Mouse (Mus musculus): ENCODE measurements around the gene Plppr1.
"Not testable (repeated sequence)": the region's sequence is repeated elsewhere in the genome, so short reads cannot be mapped to it uniquely, and the experiment has no call there.

Plppr1 gene

DNA sequence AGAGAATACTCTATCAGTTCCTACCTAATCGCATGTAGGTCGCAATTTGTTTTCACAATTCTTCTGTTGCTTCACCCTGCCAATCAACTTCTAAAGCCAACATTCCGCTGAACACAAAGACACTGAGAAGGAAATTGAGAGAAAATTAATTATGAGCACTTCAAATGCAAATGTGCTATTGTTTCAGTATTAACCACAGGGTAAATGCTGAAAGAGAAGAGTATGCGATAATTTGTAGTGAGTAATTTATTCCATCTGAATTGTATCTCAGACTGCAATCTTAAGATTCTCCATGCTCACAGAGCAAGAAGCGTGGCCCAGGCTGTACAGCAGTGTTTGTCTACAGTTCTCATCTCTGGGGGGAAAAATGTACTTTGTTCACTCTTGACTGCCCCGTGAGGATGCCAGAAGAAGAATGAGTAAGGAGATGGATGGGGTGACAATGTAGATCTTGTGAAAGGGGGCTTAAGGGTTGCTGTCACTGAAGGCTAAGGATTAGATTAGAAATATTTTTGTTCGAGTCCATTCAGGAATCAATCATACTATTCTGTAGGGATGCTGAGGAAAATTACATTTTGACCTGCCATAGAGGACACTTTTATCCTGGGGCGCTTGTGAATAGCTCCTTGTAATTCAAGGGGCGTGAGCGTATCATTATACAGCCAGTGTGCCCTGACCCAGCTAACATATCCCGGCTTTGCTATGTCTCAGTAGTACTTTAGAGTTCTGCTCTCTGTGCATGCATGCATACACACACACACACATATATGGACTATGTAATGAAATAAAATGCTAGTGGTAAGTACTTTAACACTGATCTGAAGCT is 173.3 kb downstream of the Plppr1 start:
- in situ Hi-C loops (cut with MboI, MseI) = no loop called here

- in situ Hi-C loops (cut with MboI, MseI) = no loop called here
Observed at GRCm38 (mm10) chr4:49233032-49233406, 173.9 kb downstream of the Plppr1 start.

DNA sequence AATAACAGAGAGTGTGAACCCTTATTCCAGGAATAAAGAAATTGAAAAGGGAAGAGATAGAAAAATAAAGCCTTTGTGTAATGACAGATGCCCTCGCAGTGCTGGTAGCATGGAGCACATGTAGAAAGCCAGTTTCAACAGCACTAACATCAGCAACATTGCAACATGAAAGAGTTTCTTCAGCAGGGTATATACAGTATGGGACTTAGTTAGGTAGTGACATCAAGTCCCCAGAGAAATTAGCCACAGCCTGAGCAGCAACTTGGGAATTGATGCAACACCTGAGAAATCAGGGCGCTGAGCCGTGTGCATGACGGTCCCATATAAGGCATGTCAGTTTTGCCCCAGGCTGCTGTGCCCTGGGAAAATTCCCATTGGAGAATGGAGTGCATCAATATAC is 179.0 kb downstream of the Plppr1 start:
- in situ Hi-C loops (cut with MboI, MseI) = no loop called here

DNA sequence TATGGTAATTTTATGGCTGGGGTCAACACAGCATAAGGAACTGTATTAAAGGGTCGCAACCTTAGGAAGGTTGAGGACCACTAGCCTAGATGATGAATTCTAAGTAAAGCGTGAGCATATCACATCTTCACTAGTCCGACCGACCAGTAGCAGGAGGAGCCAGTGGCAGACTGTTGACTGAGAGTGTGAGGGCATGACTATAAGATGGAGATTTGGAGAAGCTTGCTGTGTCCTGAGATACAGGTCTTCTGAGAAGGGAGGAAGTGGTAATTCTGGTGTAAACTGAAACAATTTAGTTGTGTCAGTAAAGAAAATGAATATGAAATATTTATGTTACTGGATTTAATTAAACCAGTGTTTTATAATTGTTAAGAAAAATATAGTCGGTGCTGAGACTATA is 180.4 kb downstream of the Plppr1 start:
- in situ Hi-C loops (cut with MboI, MseI) = no loop called here

DNA sequence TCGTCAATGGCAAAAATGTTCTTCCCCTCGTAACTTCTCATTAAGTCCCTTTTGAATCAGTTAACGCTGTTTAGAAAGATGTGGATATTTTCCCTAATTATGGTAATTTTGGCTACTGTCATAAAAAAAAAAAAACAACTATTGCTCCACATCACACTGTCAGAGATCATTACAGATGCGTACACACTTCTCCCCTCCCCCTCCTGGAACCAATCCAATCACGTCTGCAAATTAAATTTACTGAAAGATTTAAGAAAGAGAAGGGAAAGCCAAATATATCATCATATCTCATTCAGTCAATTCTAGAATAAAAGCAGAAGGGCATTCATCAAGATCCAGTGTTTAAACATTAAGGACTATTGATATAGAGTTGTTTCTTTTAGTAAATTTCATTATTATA is 185.7 kb downstream of the Plppr1 start:
- in situ Hi-C loops (cut with MboI, MseI) = no loop called here

DNA sequence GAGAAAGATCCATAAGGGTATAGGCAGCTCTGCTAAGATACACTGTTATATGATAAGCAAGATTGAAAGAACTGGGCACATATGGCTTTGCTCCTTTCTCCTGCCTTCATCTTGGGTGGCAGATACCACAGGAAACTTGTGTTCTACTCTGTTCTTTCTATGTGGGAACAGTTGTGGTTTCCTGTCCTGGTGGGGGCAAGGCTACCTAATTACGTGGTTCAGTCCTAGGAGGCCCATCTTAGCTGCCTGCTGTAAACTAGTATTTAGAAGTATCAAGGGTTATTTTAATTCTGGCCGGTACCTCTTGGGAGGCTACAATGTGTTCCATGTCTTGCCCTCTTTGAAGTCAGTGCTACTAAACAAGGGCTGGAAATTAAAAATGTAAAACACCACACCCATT is 186.2 kb downstream of the Plppr1 start:
- in situ Hi-C loops (cut with MboI, MseI) = no loop called here

DNA sequence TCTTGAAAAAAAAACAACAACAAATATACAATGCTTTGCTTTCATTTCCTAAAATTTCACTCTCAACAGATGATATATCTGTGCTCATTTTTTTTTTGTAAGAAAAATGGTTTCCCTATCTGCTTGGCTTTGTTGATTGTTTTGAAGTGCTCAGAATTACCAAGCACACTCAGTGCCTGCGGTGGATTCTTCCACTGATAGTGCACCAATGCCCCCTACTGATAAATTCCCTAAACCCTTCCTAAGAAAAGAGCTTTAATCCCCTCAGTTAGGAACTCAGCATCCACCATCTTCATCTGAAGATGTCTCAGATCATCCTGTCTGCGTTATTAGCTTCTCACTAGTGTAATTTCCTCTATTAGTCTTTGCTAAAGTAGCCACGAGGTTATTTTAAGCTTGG is 192.2 kb downstream of the Plppr1 start:
- in situ Hi-C loops (cut with MboI, MseI) = no loop called here

GRCm38 (mm10) chr4:49252169-49252568 is 193.1 kb downstream of the Plppr1 start:
- in situ Hi-C loops (cut with MboI, MseI) = no loop called here

DNA sequence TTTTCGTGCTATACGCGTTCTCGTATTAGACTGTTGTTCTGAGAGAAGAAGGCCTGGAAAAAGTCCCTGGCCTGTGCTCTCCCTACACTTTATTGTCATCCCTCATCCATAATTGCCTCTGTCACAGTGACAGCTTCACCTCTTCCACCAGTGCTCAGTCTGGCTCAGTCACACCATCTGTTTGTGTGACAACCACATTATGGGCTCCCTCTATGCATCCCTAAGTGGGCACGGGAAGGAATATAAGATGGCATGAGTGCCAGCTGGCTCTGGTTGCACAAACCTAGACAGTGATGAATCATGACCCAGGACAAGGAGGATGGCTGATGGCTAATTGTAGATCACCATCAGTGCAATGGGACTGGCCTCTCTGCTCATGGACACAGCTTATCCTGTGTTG is 219.4 kb downstream of the Plppr1 start:
- in situ Hi-C loops (cut with MboI, MseI) = no loop called here

- in situ Hi-C loops (cut with MboI, MseI) = no loop called here
Observed at GRCm38 (mm10) chr4:49284692-49285291, 225.7 kb downstream of the Plppr1 start.

GRCm38 (mm10) chr4:49285340-49286196 is 226.5 kb downstream of the Plppr1 start:
- in situ Hi-C loops (cut with MboI, MseI) = no loop called here

- in situ Hi-C loops (cut with MboI, MseI) = no loop called here
Observed at GRCm38 (mm10) chr4:49286197-49286492, 227.1 kb downstream of the Plppr1 start.

DNA sequence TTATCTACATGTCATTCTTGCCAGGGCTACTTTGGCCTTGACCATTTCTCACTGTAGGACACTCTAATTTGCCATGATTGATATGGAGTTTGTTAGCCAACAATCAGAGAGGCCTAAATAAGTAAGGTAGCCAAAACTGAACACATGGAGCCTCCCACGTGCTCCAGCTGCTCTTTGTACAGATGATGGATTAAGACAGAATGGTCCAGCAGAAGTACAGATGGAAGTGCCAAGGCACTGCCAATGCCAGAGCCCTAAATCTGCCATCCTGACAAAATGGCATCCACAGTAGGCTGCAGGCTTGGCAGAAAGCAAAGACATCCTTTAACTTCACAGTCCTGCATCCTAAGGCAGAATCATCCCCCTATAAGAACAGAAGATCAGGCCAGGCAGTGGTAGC is 237.4 kb downstream of the Plppr1 start:
- in situ Hi-C loops (cut with MboI, MseI) = no loop called here

DNA sequence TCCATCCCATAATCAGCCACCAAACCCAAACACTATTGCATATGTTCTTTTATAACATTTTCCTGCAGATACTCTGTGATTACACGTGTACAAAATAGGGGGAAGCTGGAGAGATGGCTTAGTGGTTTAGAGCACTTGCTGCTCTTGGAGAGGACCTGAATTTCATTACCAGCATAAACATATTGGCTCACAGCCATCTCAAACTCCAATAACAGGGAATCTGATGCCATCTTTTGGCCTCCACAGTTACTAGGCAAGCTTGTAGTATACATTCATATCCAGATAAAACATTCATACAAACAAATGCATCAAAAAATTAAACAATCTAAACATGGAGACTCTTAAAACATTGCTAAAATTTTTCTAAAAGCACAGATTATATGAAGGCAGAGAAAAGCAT is 240.5 kb downstream of the Plppr1 start:
- in situ Hi-C loops (cut with MboI, MseI) = no loop called here

- in situ Hi-C loops (cut with MboI, MseI) = loop anchor here (5.0 kb wide), 1 partner anchor 75 kb away; no protein-coding TSS in a partner anchor
Observed at GRCm38 (mm10) chr4:49321903-49322635, 263.0 kb downstream of the Plppr1 start.

DNA sequence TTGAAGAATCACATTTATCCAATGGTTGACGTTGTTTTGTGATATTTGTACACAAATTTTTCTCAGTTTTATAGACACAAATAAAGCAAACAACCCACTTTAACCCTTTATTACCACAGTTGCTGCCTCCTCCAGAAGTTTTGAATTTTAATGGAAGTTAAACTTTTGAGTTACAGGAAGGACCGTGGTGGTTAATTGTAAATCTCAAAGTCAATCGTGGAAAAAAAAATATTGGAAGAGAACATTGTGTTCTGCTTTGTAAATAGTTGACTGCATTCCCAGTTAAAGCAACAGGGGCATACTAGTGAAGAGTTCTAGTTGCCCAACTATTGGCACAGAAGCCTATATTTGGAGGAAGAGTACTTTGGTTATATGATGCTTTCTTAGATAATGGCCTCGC is 278.9 kb downstream of the Plppr1 start:
- in situ Hi-C loops (cut with MboI, MseI) = not testable (repeated sequence)

DNA sequence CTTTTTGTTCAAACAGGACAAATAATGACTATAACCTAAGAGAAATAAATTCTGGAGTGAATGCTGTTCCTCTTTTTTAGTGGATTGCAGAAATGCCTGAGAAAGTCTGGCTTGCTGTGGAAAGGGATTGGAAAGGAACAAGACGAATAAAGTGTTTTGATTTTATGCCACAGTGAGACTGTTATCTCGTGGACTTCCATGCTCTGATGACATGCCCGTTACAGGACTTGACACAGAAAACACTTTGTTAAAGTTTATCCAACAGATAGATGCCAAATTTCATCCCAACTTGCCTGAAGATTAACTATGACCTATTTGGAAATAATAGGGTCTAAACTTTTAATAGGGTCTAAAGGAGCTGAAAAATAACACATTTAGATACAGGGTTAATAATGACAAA is 281.0 kb downstream of the Plppr1 start:
- in situ Hi-C loops (cut with MboI, MseI) = not testable (repeated sequence)

DNA sequence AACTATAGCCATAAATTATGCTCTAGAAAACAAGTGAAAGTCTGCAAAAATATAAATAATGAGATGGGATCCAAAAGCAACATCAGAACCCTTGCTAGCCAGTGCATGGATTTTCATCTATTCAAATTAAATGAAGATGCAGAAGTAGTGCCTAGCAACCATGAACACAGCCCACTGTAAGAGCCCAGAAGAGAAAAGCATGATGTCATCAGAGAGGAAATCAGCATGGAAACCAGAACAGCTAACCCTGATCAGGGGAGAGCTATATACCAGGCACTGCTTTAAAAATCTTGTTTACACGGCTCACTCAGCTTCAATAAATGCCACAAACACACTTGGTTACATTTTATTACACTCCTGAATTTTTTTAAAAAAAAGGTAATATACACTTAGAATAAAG is 288.9 kb downstream of the Plppr1 start:
- in situ Hi-C loops (cut with MboI, MseI) = not testable (repeated sequence)

GRCm38 (mm10) chr4:49348677-49349076 is 289.6 kb downstream of the Plppr1 start:
- in situ Hi-C loops (cut with MboI, MseI) = no loop called here

DNA sequence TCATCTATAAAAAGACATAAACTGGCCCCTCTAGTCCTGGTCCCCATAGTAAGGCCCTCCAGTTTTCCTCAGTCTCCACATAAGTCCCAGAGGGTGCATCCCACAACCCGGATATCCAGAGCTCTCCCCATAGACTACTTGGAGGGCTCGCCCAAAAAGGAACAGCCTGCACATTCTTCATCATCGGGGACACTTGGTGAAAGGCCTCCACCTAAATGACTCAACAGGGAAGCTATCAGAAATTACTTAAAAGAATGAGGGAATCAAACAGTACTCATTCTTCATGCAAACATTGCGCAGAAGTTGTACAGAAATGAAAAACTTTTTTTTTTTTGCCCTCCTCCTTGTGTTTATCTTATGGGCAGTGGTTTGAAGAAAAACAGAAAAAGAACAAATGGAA is 291.4 kb downstream of the Plppr1 start:
- in situ Hi-C loops (cut with MboI, MseI) = no loop called here

DNA sequence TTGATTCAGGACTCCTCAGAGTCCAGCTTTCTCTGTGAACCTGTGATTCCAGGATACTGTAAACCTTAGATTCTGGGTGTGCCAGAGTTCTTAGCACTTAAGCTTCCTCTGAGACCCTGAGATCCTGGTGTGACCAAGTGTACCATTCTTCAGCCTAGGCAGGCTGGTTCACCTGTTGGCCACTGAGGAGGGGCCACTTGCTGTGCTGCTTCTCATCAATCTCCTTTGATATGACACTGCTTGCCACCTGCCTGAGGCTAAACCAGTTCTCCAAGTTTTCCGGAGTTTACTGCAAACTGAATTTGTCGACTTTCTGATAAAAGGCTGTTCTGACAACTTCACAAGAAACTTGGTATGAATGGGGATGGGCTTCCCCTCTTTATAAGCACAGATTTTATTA is 298.0 kb downstream of the Plppr1 start:
- in situ Hi-C loops (cut with MboI, MseI) = no loop called here

DNA sequence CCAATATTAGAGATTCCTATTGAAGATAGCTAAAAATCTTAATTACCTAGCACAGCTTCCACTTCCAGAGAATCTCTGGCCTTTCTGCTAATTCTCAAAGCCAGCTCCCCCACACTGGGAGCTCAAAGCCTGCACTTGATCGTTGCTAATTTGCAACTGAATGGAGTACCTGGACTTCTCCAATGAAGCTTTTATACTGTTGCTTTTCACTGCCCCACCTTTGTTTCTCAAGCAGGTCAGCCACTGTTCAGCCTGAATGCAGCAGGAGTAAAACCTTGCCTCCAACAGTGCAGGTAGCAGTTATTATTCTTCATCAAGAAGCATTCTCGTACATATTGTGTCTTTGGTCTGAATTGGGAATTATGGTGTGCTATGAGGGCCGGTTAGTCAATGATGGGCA is 309.0 kb downstream of the Plppr1 start:
- in situ Hi-C loops (cut with MboI, MseI) = not testable (repeated sequence)

Measured in T-helper 1 cell (primary cell).